Mouse (Mus musculus) inflammation-experienced regulatory T-cells, adult 16 weeks (primary cell): ENCODE results near the gene Colca2. TPM values are rescaled to one million over a fixed set of nuclear protein-coding genes. Genes with fewer than 3 reads are reported as not detected.

ENCODE experiments used
- polyA plus RNA-seq: library from polyadenylated mRNA; unstranded; fragments of 100-300 nt; shearing (Covaris generic); gene quantifications from one replicate; pipeline ENCODE4 v1.2.1, GENCODE M21; 2017

Colca2 gene
- 0.38 TPM for polyA plus RNA-seq

GRCm38 (mm10) chr9:51278500-51279381 lies at the start of gene Colca2:
TSS of gene Colca2 (minus strand) at chr9:51278569.

Other genes with a start within 250 kb of the Colca2 start
- gene Btg4, start 217.7 kb downstream of the Colca2 start, polyA plus RNA-seq: 0.38 TPM
- gene Layn, start 201.5 kb downstream of the Colca2 start, polyA plus RNA-seq: not detected
- not detected for gene 4833427G06Rik, start 176.5 kb downstream of the Colca2 start, polyA plus RNA-seq
- gene Gm32742, start 113.1 kb downstream of the Colca2 start, polyA plus RNA-seq: not detected
- 13.6 TPM for gene Pou2af1, start 64.9 kb downstream of the Colca2 start, polyA plus RNA-seq
- gene 1810046K07Rik, start 50.3 kb upstream of the Colca2 start, polyA plus RNA-seq: not detected